Mouse (Mus musculus): ENCODE results near the gene Tap1.
"Not testable (repeated sequence)": the region's sequence is repeated elsewhere in the genome, so short reads cannot be mapped to it uniquely, and the experiment has no call there.

Gene Tap1

GRCm38 (mm10) chr17:34187261-34187916 lies at the start of gene Tap1, which contains the start of gene Psmb9:
Tap1 (plus strand) TSS chr17:34187553.
Psmb9 (minus strand) TSS chr17:34187764.
- peak; percentile 100 for DNase-seq (ENCODE audit: low read depth)

- DNase-seq (ENCODE audit: low read depth) = no peak
Observed at GRCm38 (mm10) chr17:34137601-34138000, 49.8 kb upstream of the Tap1 start.

DNA sequence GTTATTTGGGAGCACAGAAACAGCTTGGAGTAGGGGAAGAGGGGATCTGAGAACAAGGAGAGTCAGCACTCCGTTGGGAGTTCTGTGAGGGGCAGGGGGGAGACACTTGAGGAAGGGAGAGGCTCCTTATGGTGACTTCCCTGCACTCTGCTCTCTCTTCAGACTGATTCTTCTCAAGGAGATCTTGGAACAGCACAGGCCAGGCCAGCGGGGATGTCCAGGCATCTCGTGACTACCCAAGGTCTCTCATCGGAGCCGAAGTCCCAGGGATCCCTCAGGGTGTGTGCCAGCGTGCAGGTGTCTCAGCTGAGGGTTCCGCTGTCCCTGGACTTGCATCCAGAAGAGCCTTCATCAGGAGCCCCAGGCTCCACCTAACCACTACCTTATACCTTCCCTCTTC lies 48.7 kb upstream of the Tap1 start:
- DNase-seq (ENCODE audit: low read depth) = no peak

DNA sequence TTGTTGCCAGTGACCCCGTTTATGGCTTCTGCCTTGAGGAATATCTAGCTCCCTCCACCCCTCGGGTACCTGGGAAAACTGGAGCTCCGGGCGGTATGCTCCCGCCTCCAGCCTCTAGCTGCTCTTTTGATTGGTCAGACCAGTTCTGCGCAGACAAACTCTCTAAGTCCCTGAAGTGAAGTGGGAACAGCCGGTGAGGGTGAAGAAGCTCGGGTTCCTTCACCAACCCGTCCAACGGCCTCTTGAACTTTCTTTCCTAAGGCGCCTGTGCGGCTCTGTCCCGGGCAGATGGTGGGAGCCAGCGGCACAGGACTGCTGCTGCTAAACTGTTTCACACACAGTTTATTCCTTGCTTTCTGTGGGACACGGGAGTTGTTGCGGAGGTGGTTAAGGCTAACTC lies 47.9 kb upstream of the Tap1 start:
- DNase-seq (ENCODE audit: low read depth) = no peak

DNA sequence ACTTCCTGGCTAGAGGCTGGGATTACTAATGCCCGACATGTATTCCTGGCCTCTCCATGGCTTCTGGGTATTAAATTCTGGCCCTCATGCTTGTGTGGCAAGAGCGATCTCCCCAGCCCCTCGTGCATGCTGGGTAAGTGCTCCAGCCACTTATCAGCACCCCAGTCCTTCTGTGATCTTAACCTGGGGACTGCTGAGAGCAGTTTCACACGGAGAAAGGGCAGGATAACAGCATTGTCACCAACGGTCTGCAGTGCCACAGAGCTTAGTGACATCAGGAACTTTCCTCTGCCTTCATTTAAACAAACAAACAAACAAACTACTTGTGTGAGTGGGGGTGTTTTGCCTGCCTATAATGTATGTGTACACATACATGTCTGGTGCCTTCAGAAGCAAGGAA lies 47.1 kb upstream of the Tap1 start:
- no peak for DNase-seq (ENCODE audit: low read depth)

DNA sequence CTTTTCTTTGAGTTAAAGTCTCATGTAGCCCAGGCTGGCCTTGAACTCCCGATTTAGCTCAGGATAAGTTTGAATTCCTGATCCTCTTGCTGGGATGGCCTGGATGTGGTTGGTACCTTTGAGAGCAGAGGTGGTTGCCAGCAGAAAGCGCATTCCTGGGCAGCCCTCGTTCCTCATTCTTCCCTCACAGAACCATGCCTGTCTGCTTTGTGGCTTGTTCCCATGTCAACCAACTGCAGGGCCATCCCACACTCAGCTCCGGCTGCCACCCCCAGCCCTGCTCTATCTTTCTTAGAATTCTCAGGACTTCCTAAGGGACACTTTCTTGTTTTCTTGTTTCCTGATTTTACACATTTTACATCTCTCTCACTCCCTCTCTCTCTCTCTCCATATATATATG lies 45.9 kb upstream of the Tap1 start:
- no peak for DNase-seq (ENCODE audit: low read depth)

GRCm38 (mm10) chr17:34142456-34143010 lies 44.8 kb upstream of the Tap1 start:
- DNase-seq (ENCODE audit: low read depth) = no peak

- DNase-seq (ENCODE audit: low read depth) = peak; percentile 83
Observed at GRCm38 (mm10) chr17:34143033-34143432, 44.3 kb upstream of the Tap1 start, which contains the start of gene H2-DMb2. H2-DMb2 (plus strand) TSS chr17:34143307.

DNA sequence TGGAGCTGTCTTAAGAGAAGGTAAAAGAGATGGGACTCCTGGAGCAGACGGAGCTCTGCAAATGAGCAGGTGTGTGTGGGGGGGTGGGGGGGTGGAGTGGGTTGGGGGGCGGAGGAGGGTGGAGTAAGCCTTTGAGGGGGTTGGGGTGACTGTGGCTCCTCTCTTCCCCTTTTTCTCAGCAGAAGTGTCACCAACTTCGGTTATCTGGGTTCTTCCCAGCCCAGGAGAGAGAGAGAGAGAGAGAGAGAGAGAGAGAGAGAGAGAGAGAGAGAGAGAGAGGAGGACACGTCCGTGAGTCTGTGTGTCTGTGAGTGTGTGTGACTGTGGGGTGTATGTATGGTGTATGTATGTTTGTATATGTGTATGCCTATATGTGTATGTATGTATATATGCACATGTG lies 43.9 kb upstream of the Tap1 start:
- DNase-seq (ENCODE audit: low read depth) = no peak

- DNase-seq (ENCODE audit: low read depth) = not testable (repeated sequence)
Observed at GRCm38 (mm10) chr17:34144221-34144620, 43.1 kb upstream of the Tap1 start.

GRCm38 (mm10) chr17:34144960-34145371 lies 42.4 kb upstream of the Tap1 start:
- DNase-seq (ENCODE audit: low read depth) = peak; percentile 59

- peak; percentile 81 for DNase-seq (ENCODE audit: low read depth)
Observed at GRCm38 (mm10) chr17:34152923-34153322, 34.4 kb upstream of the Tap1 start, which contains the start of gene H2-DMb1. H2-DMb1 (plus strand) TSS chr17:34153072.

GRCm38 (mm10) chr17:34155534-34155933 lies 31.8 kb upstream of the Tap1 start:
- DNase-seq (ENCODE audit: low read depth) = no peak

GRCm38 (mm10) chr17:34164202-34164895 lies 23.0 kb upstream of the Tap1 start:
- peak; percentile 56 for DNase-seq (ENCODE audit: low read depth)

GRCm38 (mm10) chr17:34165033-34165730 lies 22.2 kb upstream of the Tap1 start:
- peak; percentile 66 for DNase-seq (ENCODE audit: low read depth)

- DNase-seq (ENCODE audit: low read depth) = peak; percentile 80
Observed at GRCm38 (mm10) chr17:34169279-34169678, 18.1 kb upstream of the Tap1 start.

DNA sequence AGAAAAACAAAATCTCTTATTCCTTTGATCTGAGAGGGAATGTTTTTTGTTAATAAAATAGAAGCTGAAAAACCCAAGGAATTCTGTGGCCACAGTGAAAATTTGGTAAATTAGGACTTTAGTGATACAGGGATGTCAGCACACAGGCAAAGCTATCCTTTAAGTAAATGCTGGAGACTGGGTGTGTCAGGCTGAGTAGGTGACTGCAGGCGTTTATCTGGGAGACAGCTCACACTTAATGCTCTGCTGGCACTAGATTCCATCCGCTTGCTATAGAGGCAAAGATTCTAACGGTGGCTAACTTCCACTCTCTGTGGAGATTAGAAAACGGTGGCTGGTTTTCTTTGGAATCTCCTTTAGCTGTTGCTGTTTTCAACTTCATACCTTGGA lies 16.9 kb upstream of the Tap1 start:
- no peak for DNase-seq (ENCODE audit: low read depth)

DNA sequence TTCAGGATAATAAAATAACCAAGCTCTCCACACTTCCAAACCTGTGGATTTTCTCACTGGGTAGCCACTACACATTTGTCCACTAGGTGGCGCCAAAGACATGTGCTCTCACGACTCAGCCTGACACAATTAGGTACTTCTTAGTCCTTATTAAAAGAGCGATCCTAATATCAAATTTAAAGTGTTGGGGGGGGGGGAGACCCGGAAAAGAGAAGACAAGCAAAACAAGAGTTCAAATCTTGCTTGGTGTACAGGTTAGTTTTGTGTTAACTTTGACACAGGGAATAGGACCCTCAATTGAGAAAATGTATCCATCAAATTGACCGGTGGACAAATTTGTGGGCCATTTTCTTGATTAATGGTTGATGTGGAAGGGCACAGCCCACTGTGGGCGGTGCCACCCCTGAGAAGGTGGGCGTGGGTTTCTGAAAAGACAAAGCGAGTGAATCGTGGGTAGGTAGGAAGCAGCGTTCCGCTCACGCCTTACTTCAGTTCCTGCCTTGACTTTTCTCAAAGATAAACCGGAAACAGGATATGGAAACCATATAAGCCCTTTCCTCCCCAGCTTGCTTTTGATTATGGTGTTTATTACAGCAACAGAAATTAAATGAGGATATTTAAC lies 16.4 kb upstream of the Tap1 start:
- peak; percentile 97 for DNase-seq (ENCODE audit: low read depth)

DNA sequence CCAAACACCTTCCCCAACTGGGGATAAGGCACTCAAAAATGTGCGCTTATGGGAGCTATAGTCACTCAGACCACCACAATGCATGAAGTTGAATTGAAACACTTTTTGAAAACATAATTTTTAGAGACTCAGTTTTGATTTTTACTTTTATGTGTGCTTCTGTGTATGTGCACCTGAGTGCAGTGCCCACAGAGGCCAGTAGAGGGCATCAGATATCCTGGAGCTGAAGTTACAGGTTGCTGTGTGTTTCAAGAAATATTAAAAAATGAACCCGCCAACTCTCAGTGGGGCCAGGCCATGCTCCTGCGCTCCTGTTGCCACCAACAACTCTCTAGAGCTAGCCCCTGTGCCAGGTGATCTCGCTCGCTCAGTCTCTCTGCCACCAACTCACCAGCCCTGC lies 14.8 kb upstream of the Tap1 start:
- peak; percentile 60 for DNase-seq (ENCODE audit: low read depth)

DNA sequence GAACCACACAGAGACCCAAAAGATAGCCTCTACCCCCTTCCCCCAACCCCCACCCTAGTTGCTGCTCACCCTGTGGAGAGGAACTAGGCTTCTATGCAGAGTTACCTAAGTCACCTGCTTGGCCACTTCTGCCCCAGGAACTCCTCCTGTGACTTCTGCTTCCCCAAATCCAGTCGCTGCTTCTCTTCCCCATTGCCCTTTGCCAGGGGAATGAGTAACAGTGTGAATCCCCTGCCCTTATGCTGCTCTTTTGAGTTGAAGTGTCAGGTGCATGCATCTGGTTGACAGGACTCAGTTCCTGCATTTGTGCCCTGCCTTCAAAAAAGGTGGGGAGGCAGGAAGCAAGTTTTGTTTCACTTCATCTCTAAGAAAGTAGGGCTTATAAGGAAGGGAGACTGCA lies 13.3 kb upstream of the Tap1 start:
- DNase-seq (ENCODE audit: low read depth) = peak; percentile 57

DNA sequence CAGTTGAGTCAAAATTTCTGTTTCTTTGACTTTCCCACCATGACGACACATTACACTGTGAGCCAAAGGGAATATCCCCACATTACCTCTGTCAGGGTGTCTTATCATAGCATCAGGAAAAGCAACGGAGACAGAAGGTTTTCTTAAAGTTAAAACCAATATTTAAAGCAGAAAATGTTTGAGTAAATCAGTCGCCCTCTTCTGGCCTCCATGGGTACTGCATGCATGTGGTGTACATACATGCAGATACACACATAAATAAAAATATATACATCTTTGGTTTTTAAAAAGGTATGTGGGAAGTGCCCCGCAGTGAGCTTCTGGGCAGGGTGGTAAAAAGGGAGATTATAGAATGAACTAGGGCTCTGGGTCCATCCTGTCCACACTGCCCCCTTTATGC lies 10.2 kb upstream of the Tap1 start:
- peak; percentile 77 for DNase-seq (ENCODE audit: low read depth)

DNA sequence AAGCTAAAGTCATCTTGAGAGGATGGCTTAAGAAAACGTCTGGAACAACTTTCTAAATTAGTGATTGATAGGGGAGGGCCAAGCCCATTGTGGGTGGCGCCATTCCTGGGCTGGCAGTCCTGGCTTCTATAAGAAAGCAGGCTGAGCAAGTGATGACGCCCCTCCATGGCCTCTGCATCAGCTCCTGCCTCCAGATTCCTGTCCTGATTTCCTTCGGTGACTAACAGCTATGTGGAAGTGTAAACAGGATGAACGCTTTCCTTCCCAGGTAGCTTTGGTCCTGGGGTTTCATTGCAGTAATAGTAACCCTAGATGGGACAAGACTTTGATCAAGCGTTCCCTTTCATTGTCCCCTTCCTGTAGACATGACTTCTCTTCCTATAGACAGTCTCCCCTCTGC lies 8.3 kb upstream of the Tap1 start:
- no peak for DNase-seq (ENCODE audit: low read depth)
